Mouse (Mus musculus) hindbrain, embryonic 15.5 days (tissue): ENCODE measurements around the gene Wwox. TPM values are rescaled to one million over a fixed set of nuclear protein-coding genes. Genes with fewer than 3 reads are reported as not detected.

Source experiments
- ATAC-seq: fragments of 200-750 bp; cut with Nextera tagmentation; 2 replicates; pipeline ENCODE4 v1.8.0; 2017; ENCODE audit warnings: low read depth, moderate number of reproducible peaks, moderate TSS enrichment; ENCODE audit not compliant: low FRiP score
- H3K27ac ChIP-seq: fragments of 300-500 bp; sonication (generic); replicated peaks from 2 replicates; pipeline ENCODE4 v1.5.1; 2015; ENCODE audit warnings: mild to moderate bottlenecking, inconsistent platforms
- H3K27me3 ChIP-seq: fragments of 300-500 bp; sonication (generic); 2 replicates; pipeline ENCODE4 v1.6.1; 2015; ENCODE audit warnings: control low read depth, inconsistent platforms
- H3K36me3 ChIP-seq: fragments of 300-500 bp; sonication (generic); 2 replicates; pipeline ENCODE4 v1.6.1; 2015; ENCODE audit warnings: control low read depth, inconsistent platforms
- H3K4me1 ChIP-seq: fragments of 300-500 bp; sonication (generic); replicated peaks from 2 replicates; pipeline ENCODE4 v1.6.1; 2015; ENCODE audit warnings: control low read depth, inconsistent platforms
- H3K4me2 ChIP-seq: fragments of 300-500 bp; sonication (generic); 2 replicates; pipeline ENCODE4 v1.6.1; 2015; ENCODE audit warnings: moderate library complexity, mild to moderate bottlenecking, inconsistent platforms
- H3K4me3 ChIP-seq: fragments of 300-500 bp; sonication (generic); 2 replicates; pipeline ENCODE4 v1.5.1; 2015; ENCODE audit warnings: mild to moderate bottlenecking, inconsistent platforms
- H3K9ac ChIP-seq: fragments of 300-500 bp; sonication (generic); 2 replicates; pipeline ENCODE4 v1.6.1; 2015; ENCODE audit warnings: inconsistent platforms
- H3K9me3 ChIP-seq: fragments of 300-500 bp; sonication (generic); 2 replicates; pipeline ENCODE4 v1.6.1; 2016; ENCODE audit warnings: control low read depth, inconsistent platforms
- WGBS: fragments of 180-500 bp; shearing (Covaris S2); methylation state at CpG from one replicate; pipeline ENCODE4 v1.1.7; 2015; 5-methylcytosine and 5-hydroxymethylcytosine counted together
- polyA plus RNA-seq: library from polyadenylated mRNA; unstranded; fragments of >200 nt; fragmentation: Nextera tagmentation; extraction: Ambion mirVana; gene quantifications from 2 replicates; pipeline ENCODE4 v1.2.1, GENCODE M21; 2015

Wwox gene
- polyA plus RNA-seq, 1 experiment from 2014 or later: 13.9 TPM

DNA sequence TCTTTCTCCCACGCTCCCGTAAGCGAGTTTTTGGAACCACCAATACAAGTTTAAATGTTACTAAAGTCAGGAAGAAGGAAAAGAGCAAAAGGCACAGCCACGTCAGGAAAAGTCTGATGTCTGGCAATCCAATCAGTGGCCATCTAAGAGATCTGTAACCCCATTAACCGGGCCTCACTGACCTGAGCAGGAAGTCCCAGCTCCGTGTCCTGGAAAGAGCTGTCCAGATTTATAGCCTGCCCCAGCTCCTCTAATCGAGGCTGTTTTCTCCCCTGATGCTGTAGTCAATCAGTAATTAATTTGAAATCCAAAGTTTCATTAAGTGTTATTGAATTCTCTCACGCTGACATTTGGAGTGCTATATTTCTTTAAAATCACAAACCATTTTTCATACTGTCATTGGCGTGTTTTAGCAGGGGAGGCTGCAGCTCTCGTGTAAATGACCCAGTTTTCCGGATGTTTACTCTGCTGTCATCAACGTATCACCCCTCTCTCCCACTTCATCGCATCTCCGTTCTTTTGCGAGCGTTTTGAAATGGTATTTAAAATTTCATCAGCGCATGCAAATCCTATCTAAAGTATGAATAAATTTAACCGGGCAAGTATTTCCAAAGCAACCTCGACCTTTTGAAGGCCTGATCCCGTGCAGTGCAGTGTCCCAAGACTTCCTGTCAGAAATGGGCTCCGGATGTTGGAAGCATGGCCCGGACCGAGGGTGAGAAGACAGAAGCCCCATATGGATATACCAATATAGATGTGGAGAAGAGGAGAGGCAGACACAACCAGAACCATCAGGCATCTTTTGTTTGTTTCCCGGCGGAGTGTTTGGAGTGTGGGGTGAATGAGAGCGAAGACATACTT is 72.8 kb downstream of the Wwox start:
- ATAC-seq: no peak
- 78% methylated on average over 26 of the region's 26 CpGs for WGBS
- H3K9me3 ChIP-seq: no peaks in the 10 kb centered on the region
- peaks cover 7% of the 10 kb centered on the region for H3K4me1 ChIP-seq
- no peaks in the 10 kb centered on the region for H3K27me3 ChIP-seq
- no peaks in the 10 kb centered on the region for H3K36me3 ChIP-seq
- no peak overlapping the region for H3K27ac ChIP-seq
- no peak overlapping the region for H3K4me2 ChIP-seq
- H3K9ac ChIP-seq: no peak overlapping the region
- no peak overlapping the region for H3K4me3 ChIP-seq

DNA sequence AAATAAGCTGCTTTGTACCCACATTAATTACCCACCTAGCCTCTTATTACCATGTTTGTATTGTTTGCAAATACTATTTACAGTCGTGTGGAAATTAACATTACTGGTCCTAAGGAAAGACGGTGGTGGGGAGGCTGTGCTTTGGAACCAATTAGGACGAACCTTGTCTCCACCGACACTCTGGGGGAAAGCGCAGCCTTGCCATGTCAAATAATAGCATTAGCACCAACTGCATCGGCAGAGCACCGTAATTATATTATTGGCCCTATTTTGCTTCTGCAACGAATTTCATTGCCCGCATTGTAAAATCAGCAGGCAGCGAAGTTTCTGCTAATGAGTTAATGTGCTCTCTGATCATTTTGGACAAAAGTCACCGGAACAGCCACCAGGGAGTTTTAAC is 75.2 kb downstream of the Wwox start:
- Histone ChIP-seq H3K27me3 (no peaks in the 10 kb centered on the region), H3K9me3 (no peaks in the 10 kb centered on the region), H3K27ac (no peak overlapping the region), H3K9ac (no peak overlapping the region), H3K4me3 (no peak overlapping the region), H3K36me3 (no peaks in the 10 kb centered on the region), H3K4me1 (peaks cover 4% of the 10 kb centered on the region), H3K4me2 (no peak overlapping the region)
- no peak for ATAC-seq
- WGBS: 32% methylated on average over 11 of the region's 11 CpGs

GRCm38 (mm10) chr8:114523061-114523460 is 83.6 kb downstream of the Wwox start:
- Histone ChIP-seq H3K27ac (no peak overlapping the region), H3K9me3 (no peaks in the 10 kb centered on the region), H3K4me3 (no peak overlapping the region), H3K4me1 (peaks cover 12% of the 10 kb centered on the region), H3K4me2 (no peak overlapping the region), H3K27me3 (no peaks in the 10 kb centered on the region), H3K36me3 (no peaks in the 10 kb centered on the region), H3K9ac (no peak overlapping the region)
- no peak for ATAC-seq
- 83% methylated on average over 2 of the region's 2 CpGs for WGBS

- Histone ChIP-seq H3K4me2 (no peak overlapping the region), H3K9ac (no peak overlapping the region), H3K4me3 (no peak overlapping the region), H3K36me3 (no peaks in the 10 kb centered on the region), H3K4me1 (peaks cover 13% of the 10 kb centered on the region), H3K27ac (no peak overlapping the region), H3K27me3 (no peaks in the 10 kb centered on the region), H3K9me3 (no peaks in the 10 kb centered on the region)
- WGBS: 82% methylated on average over 15 of the region's 15 CpGs
- ATAC-seq: no peak
These were observed 87.3 kb downstream of the Wwox start for GRCm38 (mm10) chr8:114526626-114527267.

- Histone ChIP-seq H3K9me3 (no peaks in the 10 kb centered on the region), H3K9ac (no peak overlapping the region), H3K4me3 (no peak overlapping the region), H3K27ac (no peak overlapping the region), H3K4me1 (peaks cover 13% of the 10 kb centered on the region), H3K4me2 (no peak overlapping the region; the same call in 1 of the 2 replicates), H3K27me3 (no peaks in the 10 kb centered on the region), H3K36me3 (no peaks in the 10 kb centered on the region)
- WGBS: 32% methylated on average over 12 of the region's 12 CpGs
- no peak for ATAC-seq
These were observed 88.3 kb downstream of the Wwox start for GRCm38 (mm10) chr8:114527648-114528221.

DNA sequence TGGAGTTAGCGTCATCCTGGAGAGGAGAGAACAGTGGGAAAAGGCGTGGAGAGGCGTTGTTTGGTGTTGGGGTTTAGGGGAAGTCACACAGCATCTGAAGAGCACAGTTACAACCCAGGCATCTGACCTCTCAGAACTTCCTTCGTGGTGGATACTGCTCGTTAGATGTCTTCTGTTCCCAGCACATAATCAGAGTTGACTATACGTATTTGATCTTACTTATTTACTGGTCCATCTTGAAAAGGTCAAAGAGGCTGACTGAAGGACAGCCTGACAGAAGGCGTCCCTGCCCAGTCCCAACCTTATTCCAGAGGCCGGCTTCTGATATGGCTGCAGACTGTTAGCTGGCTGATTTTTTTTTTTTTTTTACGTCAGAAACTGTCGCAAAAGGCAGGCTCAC is 90.1 kb downstream of the Wwox start:
- peaks cover 13% of the 10 kb centered on the region for H3K4me1 ChIP-seq

GRCm38 (mm10) chr8:114536201-114536600 is 96.7 kb downstream of the Wwox start:
- H3K4me1 ChIP-seq: no peaks in the 10 kb centered on the region
- no peak overlapping the region for H3K27ac ChIP-seq
- no peak overlapping the region for H3K9ac ChIP-seq
- H3K36me3 ChIP-seq: no peaks in the 10 kb centered on the region
- peaks cover 15% of the 10 kb centered on the region; the same call in 1 of the 2 replicates for H3K27me3 ChIP-seq
- H3K4me2 ChIP-seq: no peak overlapping the region
- H3K9me3 ChIP-seq: no peaks in the 10 kb centered on the region
- no peak for ATAC-seq
- H3K4me3 ChIP-seq: no peak overlapping the region
- WGBS: 31% methylated on average over 6 of the region's 6 CpGs

More for the DNA sequence above, 90.1 kb downstream of the Wwox start:
- Histone ChIP-seq H3K27ac (no peak overlapping the region), H3K4me2 (no peak overlapping the region), H3K9ac (no peak overlapping the region), H3K27me3 (no peaks in the 10 kb centered on the region), H3K4me3 (no peak overlapping the region), H3K36me3 (no peaks in the 10 kb centered on the region), H3K9me3 (no peaks in the 10 kb centered on the region)
- 85% methylated on average over 10 of the region's 10 CpGs for WGBS
- no peak for ATAC-seq

DNA sequence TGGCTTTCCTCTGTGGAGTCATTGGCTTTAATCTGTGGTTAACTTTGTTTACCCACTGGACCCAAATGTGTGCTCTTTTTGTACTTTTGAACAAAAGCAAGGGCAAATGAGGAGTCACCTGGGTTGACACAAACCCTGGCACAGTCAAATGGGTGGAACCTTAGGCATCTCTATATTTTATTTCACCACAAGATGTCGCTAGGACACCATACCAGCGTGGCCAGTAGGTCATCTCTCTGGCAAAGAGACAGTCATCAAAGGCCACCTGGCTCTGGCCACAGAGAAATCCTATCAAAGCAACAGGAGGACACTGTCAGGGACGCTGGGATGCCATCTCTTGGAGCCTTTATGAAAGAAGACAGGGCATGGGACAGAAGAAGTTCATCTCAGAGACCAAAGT is 101.7 kb downstream of the Wwox start:
- H3K4me3 ChIP-seq: no peak overlapping the region
- WGBS: 14% methylated on average over 3 of the region's 3 CpGs
- peaks cover 15% of the 10 kb centered on the region; the same call in 1 of the 2 replicates for H3K27me3 ChIP-seq
- H3K9ac ChIP-seq: no peak overlapping the region
- no peak for ATAC-seq
- H3K4me2 ChIP-seq: no peak overlapping the region
- H3K9me3 ChIP-seq: no peaks in the 10 kb centered on the region
- H3K27ac ChIP-seq: no peak overlapping the region
- H3K36me3 ChIP-seq: no peaks in the 10 kb centered on the region
- peaks cover 4% of the 10 kb centered on the region; the same call in 1 of the 2 replicates for H3K4me1 ChIP-seq

DNA sequence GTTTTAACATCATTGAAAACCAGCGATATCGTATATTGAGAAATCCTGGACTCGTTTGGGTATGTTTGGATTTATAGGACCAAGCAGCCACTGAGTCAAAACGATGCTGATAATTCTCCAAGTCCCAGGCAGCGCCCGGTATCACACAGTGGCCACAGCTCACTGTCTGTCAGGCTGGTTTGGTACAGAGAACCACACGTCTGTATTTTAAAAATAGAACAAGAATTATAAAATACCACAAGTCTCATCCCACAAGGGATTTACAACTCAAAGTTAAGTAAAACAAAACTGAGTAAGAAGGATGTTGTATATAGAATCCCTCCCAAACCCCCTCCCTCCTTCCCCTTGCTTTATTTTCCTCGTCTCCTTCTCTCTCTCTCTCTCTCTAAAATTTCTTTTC is 108.9 kb downstream of the Wwox start:
- WGBS: 84% methylated on average over 8 of the region's 8 CpGs

DNA sequence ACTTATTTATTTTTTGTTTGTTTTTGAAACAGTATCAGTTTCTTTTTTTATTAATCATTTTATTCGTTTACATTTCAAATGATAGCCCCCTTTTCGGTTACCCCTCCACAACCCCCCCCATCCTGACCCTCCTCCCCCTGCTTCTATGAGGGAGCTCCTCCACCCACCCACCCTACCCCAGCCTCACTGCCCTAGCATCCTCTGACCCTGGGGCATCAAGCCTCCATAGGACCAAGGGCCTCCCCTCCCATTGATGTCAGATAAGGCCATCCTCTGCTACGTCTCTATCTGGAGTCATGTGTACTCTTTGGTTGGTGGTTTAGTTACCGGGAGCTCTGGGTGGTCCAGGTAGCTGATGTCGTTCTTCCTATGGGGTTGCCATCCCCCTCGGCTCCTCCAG is 109.4 kb downstream of the Wwox start:
- no peak overlapping the region for H3K9ac ChIP-seq
- H3K4me1 ChIP-seq: peaks cover 4% of the 10 kb centered on the region; the same call in 1 of the 2 replicates
- H3K4me3 ChIP-seq: no peak overlapping the region
- no peak for ATAC-seq
- no peaks in the 10 kb centered on the region for H3K27me3 ChIP-seq
- H3K4me2 ChIP-seq: no peak overlapping the region
- 86% methylated on average over 6 of the region's 6 CpGs for WGBS
- H3K27ac ChIP-seq: no peak overlapping the region
- no peaks in the 10 kb centered on the region for H3K36me3 ChIP-seq
- H3K9me3 ChIP-seq: no peaks in the 10 kb centered on the region

More for the DNA sequence above, 108.9 kb downstream of the Wwox start:
- no peak overlapping the region for H3K27ac ChIP-seq
- no peak overlapping the region for H3K4me2 ChIP-seq
- no peak overlapping the region for H3K4me3 ChIP-seq
- H3K36me3 ChIP-seq: no peaks in the 10 kb centered on the region
- H3K27me3 ChIP-seq: no peaks in the 10 kb centered on the region
- ATAC-seq: no peak
- peaks cover 4% of the 10 kb centered on the region; the same call in 1 of the 2 replicates for H3K4me1 ChIP-seq
- H3K9me3 ChIP-seq: no peaks in the 10 kb centered on the region
- no peak overlapping the region for H3K9ac ChIP-seq

GRCm38 (mm10) chr8:114550029-114550428 is 110.6 kb downstream of the Wwox start:
- Histone ChIP-seq H3K4me2 (no peak overlapping the region), H3K4me3 (no peak overlapping the region), H3K27me3 (no peaks in the 10 kb centered on the region), H3K4me1 (no peaks in the 10 kb centered on the region), H3K27ac (no peak overlapping the region), H3K36me3 (no peaks in the 10 kb centered on the region), H3K9me3 (no peaks in the 10 kb centered on the region), H3K9ac (no peak overlapping the region)
- 65% methylated on average over 7 of the region's 7 CpGs for WGBS
- ATAC-seq: no peak

DNA sequence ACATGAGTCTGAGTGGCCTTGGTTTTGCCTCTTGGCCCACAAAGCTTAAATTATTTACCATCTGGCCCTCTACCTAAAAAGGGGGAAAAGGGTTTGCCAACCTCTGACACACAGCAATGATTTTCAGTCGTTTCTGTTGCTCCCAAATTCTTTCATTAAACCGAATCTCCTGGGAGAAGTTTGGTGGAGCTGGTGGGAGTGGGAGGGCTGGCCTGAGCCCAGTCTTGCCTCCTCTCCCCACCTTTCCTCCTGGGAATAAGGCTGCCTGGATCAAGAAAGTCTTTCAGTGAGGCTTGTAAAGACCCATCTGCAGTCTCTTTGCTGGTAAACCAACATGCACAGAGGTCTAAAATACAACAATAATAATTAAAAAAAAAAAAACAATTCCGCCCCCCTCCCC is 113.2 kb downstream of the Wwox start:
- no peaks in the 10 kb centered on the region for H3K4me1 ChIP-seq
- no peak overlapping the region for H3K4me2 ChIP-seq
- no peak for ATAC-seq
- H3K4me3 ChIP-seq: no peak overlapping the region
- 58% methylated on average over 3 of the region's 3 CpGs for WGBS
- H3K27ac ChIP-seq: no peak overlapping the region
- no peaks in the 10 kb centered on the region for H3K9me3 ChIP-seq
- no peaks in the 10 kb centered on the region for H3K36me3 ChIP-seq
- no peaks in the 10 kb centered on the region for H3K27me3 ChIP-seq
- no peak overlapping the region for H3K9ac ChIP-seq
